Mouse (Mus musculus) liver, adult 2 months (tissue): ENCODE data around the gene Apex1.

Source experiments
- CTCF ChIP-seq: fragments of 200-500 bp; IDR thresholded peaks from 2 replicates; pipeline ENCODE4 v1.5.1; 2011; ENCODE audit warnings: low read depth, low read length, control low read depth
- POLR2A ChIP-seq: fragments of 200-500 bp; IDR thresholded peaks from 2 replicates; pipeline ENCODE4 v1.6.1; 2011; ENCODE audit warnings: low read length, control low read depth; ENCODE audit not compliant: insufficient read depth; ENCODE audit errors: extremely low read depth

DNA sequence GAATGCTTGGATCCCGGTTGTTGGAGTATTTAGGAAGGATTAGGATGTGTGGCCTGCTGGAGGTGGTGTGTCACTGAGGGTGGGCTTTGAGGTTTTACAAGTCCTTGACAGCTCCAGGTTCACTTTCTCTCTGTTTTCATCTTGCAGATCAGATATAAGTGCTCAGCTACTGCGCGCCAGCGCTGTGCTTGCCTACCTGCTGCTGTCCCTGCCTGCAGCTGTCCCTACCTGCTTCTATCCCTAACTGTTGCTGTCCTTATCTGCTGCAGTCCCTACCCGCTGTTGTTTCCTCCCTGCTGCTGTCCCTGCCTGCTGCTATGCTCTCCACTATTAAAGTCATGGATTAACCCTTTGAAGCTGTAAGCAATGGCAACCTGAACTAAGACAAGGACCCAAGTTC is 50.2 kb downstream of the Apex1 start:
- TF ChIP-seq CTCF (no peak), POLR2A (no peak)
